Mouse (Mus musculus) liver, embryonic 11.5 days (tissue): ENCODE data around the gene Eef2k. TPM values are rescaled to one million over a fixed set of nuclear protein-coding genes. Genes with fewer than 3 reads are reported as not detected.

Experiments used
- ATAC-seq: fragments of 200-750 bp; cut with Nextera tagmentation; replicated peaks from 2 replicates; pipeline ENCODE4 v1.8.0; 2017; ENCODE audit warnings: moderate number of reproducible peaks, mild to moderate bottlenecking, moderate TSS enrichment, moderate library complexity; ENCODE audit not compliant: low FRiP score
- DNase-seq: peaks from one replicate; pipeline ENCODE4 v3.0.0-alpha.2; 2017; ENCODE audit warnings: low spot score
- H3K27ac ChIP-seq: fragments of 300-500 bp; sonication (generic); 2 replicates; pipeline ENCODE4 v1.5.1; 2014; ENCODE audit warnings: mild to moderate bottlenecking, low read depth, low read length, control low read depth
- H3K27me3 ChIP-seq: fragments of 300-500 bp; sonication (generic); replicated peaks from 2 replicates; pipeline ENCODE4 v1.6.1; 2014; ENCODE audit warnings: low read length, mixed read lengths; ENCODE audit not compliant: control insufficient read depth, insufficient read depth
- H3K36me3 ChIP-seq: fragments of 300-500 bp; sonication (generic); 2 replicates; pipeline ENCODE4 v1.6.1; 2014; ENCODE audit warnings: mild to moderate bottlenecking, low read length, moderate library complexity, mixed read lengths; ENCODE audit not compliant: control insufficient read depth, insufficient read depth
- H3K4me1 ChIP-seq: fragments of 300-500 bp; sonication (generic); replicated peaks from 2 replicates; pipeline ENCODE4 v1.6.1; 2014; ENCODE audit warnings: low read length, mixed read lengths; ENCODE audit not compliant: control insufficient read depth, insufficient read depth
- H3K4me2 ChIP-seq: fragments of 300-500 bp; sonication (generic); 2 replicates; pipeline ENCODE4 v1.6.1; 2014; ENCODE audit warnings: mild to moderate bottlenecking, control low read depth, moderate library complexity
- H3K4me3 ChIP-seq: fragments of 300-500 bp; sonication (generic); 2 replicates; pipeline ENCODE4 v1.5.1; 2014; ENCODE audit warnings: low read depth, low read length, control low read depth
- H3K9ac ChIP-seq: fragments of 300-500 bp; sonication (generic); 2 replicates; pipeline ENCODE4 v1.6.1; 2014; ENCODE audit warnings: low read depth, low read length, control low read depth
- H3K9me3 ChIP-seq: fragments of 300-500 bp; sonication (generic); 2 replicates; pipeline ENCODE4 v1.6.1; 2016; ENCODE audit warnings: low read length, inconsistent platforms, mixed read lengths; ENCODE audit not compliant: control insufficient read depth
- WGBS: fragments of 180-500 bp; shearing (Covaris S2); extraction: QIAGEN DNeasy Blood & Tissue Kit; methylation state at CpG from one replicate; pipeline ENCODE4 v1.1.7; 2014; 5-methylcytosine and 5-hydroxymethylcytosine counted together
- polyA plus RNA-seq: library from polyadenylated mRNA; unstranded; fragments of >200 nt; fragmentation: Nextera tagmentation; extraction: Ambion mirVana; gene quantifications from 2 replicates; pipeline ENCODE4 v1.2.1, GENCODE M21; 2014

Eef2k gene
- polyA plus RNA-seq, 1 experiment from 2014 or later, result 23.2 TPM

DNA sequence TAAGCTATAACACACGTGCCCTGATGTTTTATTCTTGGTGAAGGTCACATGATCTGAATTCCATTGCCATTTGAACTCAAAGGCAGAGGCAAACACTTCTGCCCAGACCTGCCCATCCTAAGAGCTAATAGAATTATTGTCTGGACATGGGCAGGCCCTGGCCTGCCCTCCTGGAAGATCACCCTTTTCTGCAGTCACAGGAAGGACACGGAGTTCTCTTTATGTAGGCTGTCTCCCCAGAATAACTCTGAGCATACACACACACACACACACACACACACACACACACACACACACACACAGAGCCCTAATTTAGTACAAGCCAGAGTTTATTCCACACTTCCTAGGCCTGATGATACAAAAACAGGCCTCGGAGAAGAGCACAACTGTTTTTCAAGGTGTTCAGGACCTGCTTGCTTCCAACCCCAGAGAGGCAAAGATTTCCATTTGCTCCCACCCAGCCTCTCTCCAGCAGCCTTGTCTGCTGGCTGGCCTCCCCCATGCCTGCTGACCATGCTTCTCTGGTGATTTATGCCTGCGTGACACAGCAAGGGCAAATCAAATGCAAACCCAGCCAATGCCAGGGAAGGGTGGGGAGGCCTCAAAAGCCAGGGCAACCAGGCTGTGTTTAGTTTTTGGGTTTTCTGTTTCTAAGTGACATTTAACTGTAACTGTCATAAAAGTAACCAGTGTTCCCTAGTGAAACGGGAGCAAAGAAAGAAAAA, 4.0 kb upstream of the Eef2k start:
- no peaks in the 10 kb centered on the region for H3K36me3 ChIP-seq
- H3K9me3 ChIP-seq, result no peaks in the 10 kb centered on the region
- DNase-seq, result no peak
- peaks cover 4% of the 10 kb centered on the region; the same call in 1 of the 2 replicates for H3K4me1 ChIP-seq
- 67% methylated on average over 5 of the region's 5 CpGs for WGBS
- H3K27ac ChIP-seq, result no peak overlapping the region
- H3K4me2 ChIP-seq, result no peak overlapping the region
- no peak overlapping the region for H3K4me3 ChIP-seq
- no peak for ATAC-seq
- H3K27me3 ChIP-seq, result no peaks in the 10 kb centered on the region
- no peak overlapping the region for H3K9ac ChIP-seq

DNA sequence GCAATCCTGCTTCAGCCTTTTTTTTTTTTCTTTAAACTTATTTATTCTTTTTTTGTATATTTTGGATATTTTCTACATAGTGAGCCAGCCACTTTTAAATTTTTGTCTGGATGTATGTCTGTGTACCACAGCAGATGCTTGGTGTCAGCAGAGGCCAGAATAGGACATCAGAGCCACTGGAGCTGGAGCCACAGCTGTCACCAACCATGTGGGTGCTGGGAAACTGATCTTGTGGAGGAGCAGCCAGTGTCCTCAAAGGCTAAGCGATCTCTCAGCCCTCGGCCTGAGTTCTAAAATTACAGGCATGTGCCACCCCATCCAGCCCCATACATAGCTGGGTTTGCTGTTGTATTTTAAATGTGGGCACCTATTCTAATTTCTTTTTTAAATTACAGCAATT, 2.8 kb upstream of the Eef2k start:
- no peaks in the 10 kb centered on the region for H3K36me3 ChIP-seq
- no peak for DNase-seq
- no peaks in the 10 kb centered on the region for H3K9me3 ChIP-seq
- WGBS, result 83% methylated on average over 2 of the region's 2 CpGs
- H3K27ac ChIP-seq, result no peak overlapping the region
- no peaks in the 10 kb centered on the region for H3K27me3 ChIP-seq
- no peak for ATAC-seq
- no peak overlapping the region for H3K4me3 ChIP-seq
- H3K4me2 ChIP-seq, result no peak overlapping the region
- H3K4me1 ChIP-seq, result peaks cover 7% of the 10 kb centered on the region
- H3K9ac ChIP-seq, result no peak overlapping the region

DNA sequence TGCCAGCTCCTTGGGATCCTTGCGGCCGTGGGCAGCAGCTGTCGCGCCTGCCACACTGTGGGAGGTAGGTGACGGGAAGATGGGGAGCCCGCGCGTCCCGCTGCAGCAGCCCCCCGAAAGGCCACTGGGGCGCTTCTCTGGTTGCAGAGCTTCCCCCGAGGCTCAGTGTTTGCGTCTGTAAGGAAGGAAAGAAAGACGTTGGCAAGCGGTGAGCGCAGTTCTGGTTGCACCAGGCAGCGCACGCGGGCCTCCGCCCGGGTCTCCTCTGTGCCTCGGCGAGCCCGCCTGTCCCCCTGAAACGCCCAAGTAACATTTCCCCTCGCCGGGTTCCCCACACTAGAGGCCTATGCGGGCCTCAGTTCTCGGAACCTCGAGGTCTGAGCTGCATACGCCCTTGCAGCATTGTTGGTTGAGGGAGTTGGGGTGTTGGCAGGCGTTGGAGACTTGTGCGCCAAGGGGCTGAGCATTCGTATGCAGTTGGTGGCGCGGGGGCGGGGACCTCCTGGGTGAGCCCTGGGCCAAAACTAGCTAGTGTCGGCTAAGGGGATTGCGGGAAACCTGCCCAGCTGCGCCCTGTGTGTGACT, 498 bp downstream of the Eef2k start:
- peak overlapping the region; percentile 89 for H3K4me3 ChIP-seq
- H3K27ac ChIP-seq, result peak overlapping the region; percentile 96
- no peaks in the 10 kb centered on the region for H3K27me3 ChIP-seq
- H3K4me2 ChIP-seq, result peak overlapping the region; percentile 79
- H3K36me3 ChIP-seq, result no peaks in the 10 kb centered on the region; the same call in 1 of the 2 replicates
- ATAC-seq (peak; percentile 75), DNase-seq (peak; percentile 87)
- WGBS, result under 1% methylated on average over 40 of the region's 40 CpGs
- H3K4me1 ChIP-seq, result peaks cover 12% of the 10 kb centered on the region
- peak overlapping the region; percentile 90 for H3K9ac ChIP-seq
- H3K9me3 ChIP-seq, result no peaks in the 10 kb centered on the region

DNA sequence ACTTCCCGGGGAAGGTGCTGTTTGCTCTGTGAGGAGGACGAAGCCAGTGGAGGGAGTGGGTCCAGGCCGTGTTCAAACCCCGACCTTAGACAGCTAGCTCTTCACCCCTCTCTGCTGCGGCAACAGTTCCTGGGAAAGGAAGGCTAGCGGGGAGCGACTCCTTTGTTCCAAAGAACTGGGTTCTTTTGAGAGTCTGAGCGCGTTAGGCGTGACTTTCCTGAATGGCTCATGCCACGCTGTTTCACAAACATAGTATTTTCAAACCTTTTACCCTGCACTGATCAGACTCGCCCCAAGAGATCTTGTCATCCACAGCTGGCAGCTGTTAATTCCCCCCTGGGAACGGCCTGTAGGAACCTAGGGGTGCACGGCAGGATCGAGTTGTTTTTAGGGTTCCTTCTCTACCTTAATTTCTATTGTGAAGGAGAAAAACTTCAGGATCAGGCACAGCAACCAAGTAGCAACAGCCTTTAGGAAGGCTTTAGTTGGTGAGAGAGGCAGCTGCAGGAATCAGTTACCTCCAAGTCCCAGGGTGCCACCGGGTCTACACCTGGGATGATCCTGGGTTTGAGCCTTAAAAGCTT, 1.3 kb downstream of the Eef2k start:
- Histone ChIP-seq H3K27ac (no peak overlapping the region), H3K4me3 (peak overlapping the region; percentile 89), H3K4me2 (peak overlapping the region; percentile 79), H3K9ac (peak overlapping the region; percentile 90), H3K9me3 (no peaks in the 10 kb centered on the region), H3K27me3 (no peaks in the 10 kb centered on the region), H3K36me3 (no peaks in the 10 kb centered on the region; the same call in 1 of the 2 replicates), H3K4me1 (peaks cover 14% of the 10 kb centered on the region)
- ATAC-seq (no peak), DNase-seq (no peak)
- WGBS, result 6% methylated on average over 16 of the region's 16 CpGs

DNA sequence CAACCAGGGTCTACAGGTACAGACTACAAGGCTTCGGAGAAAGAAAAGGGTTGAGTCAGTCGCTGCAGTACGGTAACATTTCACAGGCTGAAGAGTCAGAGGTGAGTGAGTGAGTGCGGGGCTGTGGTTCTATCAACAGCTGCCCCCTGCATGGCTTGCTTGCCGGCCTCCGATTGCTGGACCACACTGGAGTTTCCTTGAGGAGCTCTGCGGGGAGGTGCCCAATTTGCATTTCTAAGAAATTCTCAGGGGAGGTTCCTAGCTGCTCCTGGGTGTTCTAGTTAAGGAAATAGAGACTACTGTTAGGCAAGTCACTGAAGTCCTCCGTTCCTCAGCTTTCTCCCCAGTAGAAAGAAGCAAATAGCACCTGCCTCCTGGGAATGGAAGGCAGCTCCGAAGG, 2.1 kb downstream of the Eef2k start:
- no peak overlapping the region; the same call in 1 of the 2 replicates for H3K27ac ChIP-seq
- no peaks in the 10 kb centered on the region; the same call in 1 of the 2 replicates for H3K36me3 ChIP-seq
- 37% methylated on average over 9 of the region's 9 CpGs for WGBS

DNA sequence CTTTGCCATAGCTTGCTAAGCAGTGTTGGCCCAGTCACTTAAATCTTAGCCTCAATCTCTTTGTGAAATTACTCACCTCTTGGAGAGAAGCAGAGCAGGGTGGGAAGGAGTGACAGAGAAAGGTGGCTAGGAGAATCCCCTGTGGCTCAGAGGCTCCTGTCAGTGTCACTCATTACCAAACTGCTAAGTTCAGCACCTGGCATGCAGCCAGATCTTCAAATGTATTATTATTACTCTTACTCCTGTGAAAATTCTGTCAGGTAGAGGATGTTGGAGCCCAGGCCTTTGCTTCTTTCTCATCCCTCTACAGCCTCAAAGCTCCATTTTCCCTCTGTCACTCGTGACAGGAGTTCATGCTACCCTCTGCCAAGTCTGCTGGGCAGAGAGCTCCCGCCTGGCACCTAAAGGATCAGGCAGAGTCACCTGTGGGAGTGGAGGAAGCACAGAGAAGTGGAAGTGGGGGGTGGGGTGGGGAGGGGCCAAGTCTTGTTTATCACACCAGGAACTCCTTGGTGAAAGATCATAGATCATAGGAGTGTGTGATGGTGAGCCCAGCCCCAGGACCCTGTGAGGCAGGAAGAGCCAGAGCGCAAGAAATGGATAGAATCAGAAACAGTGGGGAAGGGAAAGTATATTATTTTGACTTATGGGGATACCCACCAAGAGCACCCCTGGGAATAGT, 6.3 kb downstream of the Eef2k start:
- no peaks in the 10 kb centered on the region; the same call in 1 of the 2 replicates for H3K36me3 ChIP-seq
- no peak overlapping the region for H3K4me3 ChIP-seq
- H3K4me2 ChIP-seq, result no peak overlapping the region
- no peak for DNase-seq
- WGBS, result 70% methylated on average over 3 of the region's 3 CpGs
- H3K9me3 ChIP-seq, result no peaks in the 10 kb centered on the region
- no peak overlapping the region for H3K9ac ChIP-seq
- peaks cover 35% of the 10 kb centered on the region for H3K4me1 ChIP-seq
- no peaks in the 10 kb centered on the region for H3K27me3 ChIP-seq
- ATAC-seq, result no peak
- H3K27ac ChIP-seq, result no peak overlapping the region

More for the DNA sequence above, 2.1 kb downstream of the Eef2k start:
- Histone ChIP-seq H3K9ac (peak overlapping the region; percentile 90; the same call in 1 of the 2 replicates), H3K9me3 (no peaks in the 10 kb centered on the region), H3K27me3 (no peaks in the 10 kb centered on the region), H3K4me1 (peaks cover 20% of the 10 kb centered on the region), H3K4me3 (peak overlapping the region; percentile 89), H3K4me2 (peak overlapping the region; percentile 79)
- ATAC-seq (no peak), DNase-seq (no peak)

DNA sequence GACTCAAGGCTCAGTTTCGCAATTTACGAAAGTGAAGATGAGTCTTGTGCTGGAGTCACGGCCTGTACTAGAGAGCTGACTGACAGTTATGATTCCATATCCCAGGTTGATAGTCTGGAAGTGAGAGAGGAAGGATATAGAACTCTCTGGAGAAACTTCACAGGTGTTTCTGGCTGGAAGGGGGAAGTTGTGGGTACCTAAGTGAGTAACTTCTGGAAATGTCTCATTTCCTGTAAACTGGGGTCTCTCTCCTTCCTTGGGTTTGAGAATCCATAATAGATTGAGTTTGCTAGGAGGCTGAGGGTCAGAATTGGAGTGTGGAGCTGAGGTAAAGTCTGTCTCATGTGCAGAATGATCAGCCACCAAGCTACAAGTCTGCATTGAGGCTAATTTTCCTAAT, 7.5 kb downstream of the Eef2k start:
- no peak overlapping the region for H3K4me3 ChIP-seq
- WGBS, result 84% methylated on average over 3 of the region's 3 CpGs
- H3K9me3 ChIP-seq, result no peaks in the 10 kb centered on the region
- H3K27ac ChIP-seq, result no peak overlapping the region
- no peaks in the 10 kb centered on the region for H3K27me3 ChIP-seq
- DNase-seq (no peak), ATAC-seq (no peak)
- no peak overlapping the region for H3K9ac ChIP-seq
- H3K4me2 ChIP-seq, result no peak overlapping the region
- no peaks in the 10 kb centered on the region; the same call in 1 of the 2 replicates for H3K36me3 ChIP-seq
- peaks cover 28% of the 10 kb centered on the region for H3K4me1 ChIP-seq

DNA sequence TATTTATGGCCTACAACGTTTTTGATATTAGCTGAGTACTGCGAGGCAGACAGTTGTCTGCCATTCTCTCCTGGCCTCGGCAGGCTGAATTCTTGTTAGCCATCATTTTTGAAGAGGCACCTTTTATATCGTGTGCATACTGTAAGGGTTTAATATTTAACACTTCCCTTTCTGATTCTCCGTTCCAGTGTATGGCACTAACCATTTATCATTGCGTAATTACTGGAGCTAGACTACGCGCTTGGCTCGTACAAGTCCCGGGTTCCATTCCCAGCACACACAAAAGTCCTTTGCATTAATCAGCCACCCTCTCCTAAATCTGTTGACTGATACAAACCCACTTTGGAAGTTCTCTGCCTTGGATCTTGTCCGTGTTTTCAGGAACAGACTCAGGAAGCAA, 17.2 kb downstream of the Eef2k start:
- Histone ChIP-seq H3K27ac (peak overlapping the region; percentile 92; the same call in 1 of the 2 replicates), H3K36me3 (peaks cover 5% of the 10 kb centered on the region; the same call in 1 of the 2 replicates), H3K4me2 (no peak overlapping the region), H3K9ac (no peak overlapping the region), H3K4me3 (no peak overlapping the region), H3K27me3 (no peaks in the 10 kb centered on the region), H3K9me3 (no peaks in the 10 kb centered on the region), H3K4me1 (peaks cover 60% of the 10 kb centered on the region)
- ATAC-seq (no peak), DNase-seq (no peak)
- 83% methylated on average over 11 of the region's 11 CpGs for WGBS
